Mouse (Mus musculus): ENCODE data around the gene Tnfrsf19. TPM values are rescaled to one million over a fixed set of nuclear protein-coding genes. Genes with fewer than 3 reads are reported as not detected.

Tnfrsf19 gene
- polyA plus RNA-seq, 1 experiment from 2014 or later: 127 TPM

GRCm38 (mm10) chr14:60926011-60926410, 120.3 kb downstream of the Tnfrsf19 start:
- Histone ChIP-seq H3K27ac (ENCODE audit: low read depth, low read length) (no peak overlapping the region), H3K4me3 (ENCODE audit: low read depth, low read length) (no peak overlapping the region), H3K27me3 (ENCODE audit: control insufficient read depth, insufficient read depth, low read length) (no peaks in the 10 kb centered on the region), H3K4me2 (ENCODE audit: low read depth, low read length, severe bottlenecking) (no peak overlapping the region), H3K36me3 (ENCODE audit: control insufficient read depth, insufficient read depth, low read length) (no peaks in the 10 kb centered on the region), H3K9me3 (ENCODE audit: control insufficient read depth, low read length) (no peaks in the 10 kb centered on the region), H3K4me1 (replicated peaks; ENCODE audit: control insufficient read depth, insufficient read depth, low read length) (peaks cover 3% of the 10 kb centered on the region; the same call in 1 of the 2 replicates), H3K9ac (ENCODE audit: low read length) (no peak overlapping the region)
- WGBS: 21% methylated on average over 1 of the region's 1 CpGs
- no peak for ATAC-seq (replicated peaks; ENCODE audit: low FRiP score)
- DNase-seq (ENCODE audit: low spot score): no peak

- Histone ChIP-seq H3K27me3 (ENCODE audit: control insufficient read depth, insufficient read depth, low read length) (no peaks in the 10 kb centered on the region), H3K4me1 (replicated peaks; ENCODE audit: control insufficient read depth, insufficient read depth, low read length) (peaks cover 8% of the 10 kb centered on the region; the same call in 1 of the 2 replicates), H3K4me2 (ENCODE audit: low read depth, low read length, severe bottlenecking) (no peak overlapping the region), H3K27ac (ENCODE audit: low read depth, low read length) (no peak overlapping the region), H3K9ac (ENCODE audit: low read length) (no peak overlapping the region), H3K36me3 (ENCODE audit: control insufficient read depth, insufficient read depth, low read length) (no peaks in the 10 kb centered on the region), H3K4me3 (ENCODE audit: low read depth, low read length) (no peak overlapping the region), H3K9me3 (ENCODE audit: control insufficient read depth, low read length) (no peaks in the 10 kb centered on the region)
- no peak for ATAC-seq (replicated peaks; ENCODE audit: low FRiP score)
- no peak for DNase-seq (ENCODE audit: low spot score)
- 62% methylated on average over 4 of the region's 4 CpGs for whole genome bisulfite sequencing
Measured at GRCm38 (mm10) chr14:60916661-60917060, 129.6 kb downstream of the Tnfrsf19 start.

Other genes starting within 250 kb of the Tnfrsf19 start
- 5.4 and 6.0 TPM in 2 replicates for gene Sacs, start 92.0 kb upstream of the Tnfrsf19 start, polyA plus RNA-seq (2014; fragmentation: Nextera tagmentation; extraction: Ambion mirVana)
- 0.13 TPM in 1 of 2 replicates, not detected in the other for gene Sgcg, start 212.0 kb upstream of the Tnfrsf19 start, polyA plus RNA-seq (2014; fragmentation: Nextera tagmentation; extraction: Ambion mirVana)

Data from forebrain, embryonic 11.5 days (tissue).